Mouse (Mus musculus): ENCODE results near the gene Adgrg7.

DNA sequence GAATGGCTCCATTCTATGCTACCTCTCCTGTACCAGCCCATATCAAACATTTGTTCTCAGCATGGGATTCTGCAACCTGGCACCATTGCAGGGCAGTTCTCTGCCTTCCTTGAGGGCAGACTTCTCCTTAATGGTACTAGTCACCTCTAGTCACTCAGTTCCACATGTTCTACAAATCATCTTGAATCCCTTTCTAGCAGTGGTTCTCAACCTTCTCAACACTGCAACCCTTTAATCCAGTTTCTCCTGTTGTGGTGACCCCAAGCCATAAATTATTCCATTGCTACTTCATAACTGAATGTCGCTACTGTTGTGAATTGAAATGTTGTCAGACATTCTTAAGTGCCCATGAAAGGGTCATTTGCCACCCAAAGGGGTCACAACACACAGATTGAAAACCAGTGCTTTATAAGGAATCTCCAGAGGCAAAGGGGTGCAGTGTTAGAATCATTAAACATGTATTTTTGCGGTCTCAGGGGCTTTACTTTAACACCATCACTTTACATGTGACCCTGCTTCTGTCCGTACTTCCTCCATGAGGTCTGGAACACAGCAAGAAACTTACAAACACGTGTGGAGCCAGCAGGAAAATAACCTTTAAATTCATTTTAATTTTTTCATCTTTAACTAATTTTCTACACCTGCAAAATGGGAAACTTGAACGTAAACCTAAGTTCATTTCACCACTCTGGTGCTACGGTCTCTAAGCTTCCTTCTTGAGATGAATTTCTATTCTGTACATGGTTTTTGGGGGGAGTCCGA, 1.1 kb downstream of the Adgrg7 start:
- TF ChIP-seq ELF1 (IDR thresholded peaks at IDR 0.05; ENCODE audit: low read depth, low read length) (no peak), CTCF (conservative IDR thresholded peaks at IDR 0.05 in 1 of 2, IDR thresholded peaks at IDR 0.05 in 1 of 2; ENCODE audit: low read depth in 2 of 2, low read length in 2 of 2) (no peak), POLR2A (IDR thresholded peaks at IDR 0.05; ENCODE audit: low read depth, low read length) (no peak)

Data from CH12.LX (cell line).